Comparison of ENCODE assay signal across 18 mouse cellular contexts in the genomic region with DNA sequence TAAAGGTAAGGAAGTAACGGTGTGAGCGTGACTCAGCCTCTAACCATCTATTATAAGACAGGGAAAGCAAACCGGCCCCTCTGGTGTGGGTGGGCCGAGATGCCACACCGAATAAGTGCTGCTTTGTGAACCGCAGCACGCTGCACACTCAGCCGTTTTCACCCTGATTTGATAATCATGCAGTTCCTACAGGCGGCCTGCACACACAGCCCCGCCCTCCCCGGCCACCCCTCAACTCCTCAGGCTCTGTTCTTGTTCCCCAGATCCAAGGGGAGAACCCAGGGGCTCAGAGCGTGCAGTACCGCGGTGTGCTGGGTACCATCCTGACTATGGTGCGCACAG. TPM values are rescaled to one million over a fixed set of nuclear protein-coding genes. Genes with fewer than 3 reads are reported as not detected.
DNase-seq lines count a peak whose midpoint lies in the region; ATAC-seq and TF ChIP-seq lines count a peak whose summit lies in the region.
"Had no signal": no experiment of that assay in that cellular context is flagged by ENCODE, and none has a peak within 500 bp of the region (broad histone marks: within the 10 kb centered on the region; RNA-seq: fewer than 3 reads in every experiment).

No protein-coding gene starts in this region.

- peak; percentile 79 for ATAC-seq in kidney, postnatal 0 days (replicated peaks; ENCODE audit: low FRiP score, low read depth)
- 0 out of 2 replicates have a peak, but pooled peaks have one; percentile 39 for ATAC-seq in liver, embryonic 12.5 days
- ATAC-seq in forebrain, embryonic 14.5 days: no peak
- ATAC-seq: intestine, postnatal 0 days had no signal

- no peak overlapping the region; the same call in 1 of the 2 replicates for H3K4me2 ChIP-seq in kidney, postnatal 0 days (ENCODE audit: low read length)
- no peak overlapping the region for H3K4me2 ChIP-seq in liver, embryonic 12.5 days
- H3K4me2 ChIP-seq in forebrain, embryonic 14.5 days (ENCODE audit: low read length): no peak overlapping the region
- H3K4me2 ChIP-seq: embryonic facial prominence, embryonic 13.5 days; forebrain, embryonic 12.5 days; limb, embryonic 12.5 days; lung, embryonic 14.5 days had no signal

- no peaks in the 10 kb centered on the region for H3K4me1 ChIP-seq in kidney, postnatal 0 days (replicated peaks; ENCODE audit: insufficient read depth, low read length)
- peaks cover 0 to 6% of the 10 kb centered on the region in 2 experiments; a peak in 1 of 4 replicates for H3K4me1 ChIP-seq in ES-E14 (ENCODE audit: control insufficient read depth in 2 of 2, insufficient read depth in 2 of 2, low read length in 2 of 2, poor library complexity in 1 of 2)
- H3K4me1 ChIP-seq in liver, embryonic 12.5 days: peaks cover 32% of the 10 kb centered on the region
- no peaks in the 10 kb centered on the region for H3K4me1 ChIP-seq in forebrain, embryonic 14.5 days (ENCODE audit: control insufficient read depth, insufficient read depth, low read length)
- H3K4me1 ChIP-seq: forebrain, embryonic 12.5 days; limb, embryonic 12.5 days had no signal

- no peak overlapping the region for H3K4me3 ChIP-seq in kidney, postnatal 0 days (replicated peaks; ENCODE audit: low read depth, low read length)
- peak overlapping the region; percentile 4 to 36; a peak in 3 of 4 replicates for H3K4me3 ChIP-seq in ES-E14 (ENCODE audit: insufficient read depth in 1 of 2, low read depth in 1 of 2, low read length in 2 of 2, poor library complexity in 1 of 2, severe bottlenecking in 1 of 2)
- no peak overlapping the region for H3K4me3 ChIP-seq in liver, embryonic 12.5 days
- H3K4me3 ChIP-seq in forebrain, embryonic 14.5 days (ENCODE audit: low read depth, low read length): no peak overlapping the region
- H3K4me3 ChIP-seq: embryonic facial prominence, embryonic 13.5 days; forebrain, embryonic 12.5 days; limb, embryonic 12.5 days; megakaryocyte, embryonic 14.5 days; myocyte had no signal

- peak; percentile 52 to 53 for DNase-seq in cerebellum, postnatal 10 days
- no peak for DNase-seq in cerebellum, adult 11 months
- peak; percentile 31 for DNase-seq in kidney, postnatal 0 days (ENCODE audit: low spot score)
- DNase-seq in kidney, adult 11 months: no peak
- no peak for DNase-seq in ES-E14 (ENCODE audit: low read depth, low spot score)
- DNase-seq in adrenal gland, postnatal 25 days: no peak
- DNase-seq in forebrain, embryonic 14.5 days (ENCODE audit: low spot score): no peak
- DNase-seq: adrenal gland, postnatal 36 days; lung, embryonic 14.5 days; thymus, postnatal 36 days had no signal

- no peaks in the 10 kb centered on the region for H3K27me3 ChIP-seq in kidney, postnatal 0 days (ENCODE audit: insufficient read depth, low read length)
- peaks cover 7% of the 10 kb centered on the region; the same call in 1 of the 2 replicates for H3K27me3 ChIP-seq in liver, embryonic 12.5 days (replicated peaks)
- no peaks in the 10 kb centered on the region for H3K27me3 ChIP-seq in forebrain, embryonic 14.5 days (replicated peaks; ENCODE audit: control insufficient read depth, insufficient read depth, low read length)
- H3K27me3 ChIP-seq: embryonic facial prominence, embryonic 13.5 days; forebrain, embryonic 12.5 days; limb, embryonic 12.5 days had no signal

- H3K9ac ChIP-seq in kidney, postnatal 0 days (ENCODE audit: low read depth, low read length): 0 out of 2 replicates have a peak overlapping the region, but pooled peaks have one; percentile 13
- H3K9ac ChIP-seq in ES-E14 (ENCODE audit: insufficient read depth, low read depth, low read length, poor library complexity, severe bottlenecking): 0 out of 2 replicates have a peak overlapping the region, but pooled peaks have one; percentile 0
- H3K9ac ChIP-seq in liver, embryonic 12.5 days: no peak overlapping the region
- no peak overlapping the region for H3K9ac ChIP-seq in forebrain, embryonic 14.5 days (ENCODE audit: low read length)
- H3K9ac ChIP-seq: embryonic facial prominence, embryonic 13.5 days; forebrain, embryonic 12.5 days; limb, embryonic 12.5 days; lung, embryonic 14.5 days had no signal

- no peak for TF ChIP-seq CTCF in kidney, postnatal 0 days (IDR thresholded peaks at IDR 0.05; ENCODE audit: low read depth)

- H3K36me3 ChIP-seq in kidney, postnatal 0 days (ENCODE audit: insufficient read depth, low read length): no peaks in the 10 kb centered on the region
- H3K36me3 ChIP-seq in ES-E14 (ENCODE audit: control insufficient read depth, insufficient read depth, low read length, poor library complexity, severe bottlenecking): no peaks in the 10 kb centered on the region
- H3K36me3 ChIP-seq in liver, embryonic 12.5 days: no peaks in the 10 kb centered on the region
- H3K36me3 ChIP-seq in forebrain, embryonic 14.5 days (ENCODE audit: control insufficient read depth, insufficient read depth, low read length): no peaks in the 10 kb centered on the region
- H3K36me3 ChIP-seq: embryonic facial prominence, embryonic 13.5 days; forebrain, embryonic 12.5 days; limb, embryonic 12.5 days had no signal

- H3K9me3 ChIP-seq in kidney, postnatal 0 days (replicated peaks; ENCODE audit: low read length): no peaks in the 10 kb centered on the region
- no peaks in the 10 kb centered on the region for H3K9me3 ChIP-seq in ES-E14 (ENCODE audit: control insufficient read depth, insufficient read depth, low read depth, low read length)
- no peaks in the 10 kb centered on the region for H3K9me3 ChIP-seq in liver, embryonic 12.5 days (replicated peaks)
- H3K9me3 ChIP-seq in forebrain, embryonic 14.5 days (replicated peaks; ENCODE audit: control insufficient read depth, low read length): no peaks in the 10 kb centered on the region
- H3K9me3 ChIP-seq: embryonic facial prominence, embryonic 13.5 days; forebrain, embryonic 12.5 days; limb, embryonic 12.5 days; megakaryocyte, embryonic 14.5 days had no signal

- no peak overlapping the region for H3K27ac ChIP-seq in kidney, postnatal 0 days
- H3K27ac ChIP-seq in ES-E14 (ENCODE audit: insufficient read depth, low read depth, low read length, poor library complexity, severe bottlenecking): no peak overlapping the region
- H3K27ac ChIP-seq in liver, embryonic 12.5 days: no peak overlapping the region
- no peak overlapping the region for H3K27ac ChIP-seq in forebrain, embryonic 14.5 days (ENCODE audit: low read depth, low read length)
- H3K27ac ChIP-seq: embryonic facial prominence, embryonic 13.5 days; forebrain, embryonic 12.5 days; limb, embryonic 12.5 days had no signal

- in situ Hi-C loops in ES-E14 (cut with MboI; ENCODE audit: low sequenced_read_pairs in 2 of 2, unreplicated experiment in 2 of 2): no loop called here

- WGBS in kidney, postnatal 0 days: 51% methylated on average over 15 of the region's 15 CpGs
- WGBS in liver, embryonic 12.5 days (ENCODE audit: insufficient replicate concordance): 46% methylated on average over 15 of the region's 15 CpGs
- 80% methylated on average over 15 of the region's 15 CpGs for WGBS in forebrain, embryonic 14.5 days

TF ChIP-seq in ES-E14, 5 proteins besides CTCF, POLR2A, EP300 and RAD21:
- no peak for TF ChIP-seq ZC3H11A (IDR thresholded peaks at IDR 0.05; ENCODE audit: borderline replicate concordance, low read depth, low read length)
- no peak for TF ChIP-seq ZNF384 (IDR thresholded peaks at IDR 0.05; ENCODE audit: low read depth, low read length)
- no peak for TF ChIP-seq CHD2 (IDR thresholded peaks at IDR 0.05; ENCODE audit: low read depth, low read length)
- no peak for TF ChIP-seq HCFC1 (IDR thresholded peaks at IDR 0.05; ENCODE audit: borderline replicate concordance, insufficient read depth, low read length)
- no peak for TF ChIP-seq MAFK (IDR thresholded peaks at IDR 0.05; ENCODE audit: insufficient read depth, low read depth, low read length)

RNA-seq across cellular contexts. Expression of a gene that starts 7.0 kb away (rescaled TPM):
- 0.05 and 0.13 TPM in 2 replicates for polyA plus RNA-seq in kidney, postnatal 0 days (2015; fragmentation: Nextera tagmentation; extraction: Ambion mirVana)
- not detected in 2 replicates for total RNA-seq in ES-E14 (2012; rRNA removed)
- 0.10 TPM in 1 of 2 replicates, not detected in the other for polyA plus RNA-seq in liver, embryonic 12.5 days (2016; fragmentation: Nextera tagmentation; extraction: Ambion mirVana)
- 24.6 and 30.5 TPM in 2 replicates for total RNA-seq in adrenal gland, postnatal 25 days (2021)
- not detected in 2 replicates for polyA plus RNA-seq in forebrain, embryonic 14.5 days (2014; fragmentation: Nextera tagmentation; extraction: Ambion mirVana)
- polyA plus RNA-seq: embryonic facial prominence, embryonic 13.5 days; forebrain, embryonic 12.5 days; intestine, postnatal 0 days; limb, embryonic 12.5 days; lung, embryonic 14.5 days had no signal

RNA-seq across cellular contexts. Expression of a gene that starts 13.3 kb away (rescaled TPM):
- 274 and 319 TPM in 2 replicates for polyA plus RNA-seq in kidney, postnatal 0 days (2015; fragmentation: Nextera tagmentation; extraction: Ambion mirVana)
- 46.9 and 52.7 TPM in 2 replicates for total RNA-seq in ES-E14 (2012; rRNA removed)
- 814 and 842 TPM in 2 replicates for polyA plus RNA-seq in liver, embryonic 12.5 days (2016; fragmentation: Nextera tagmentation; extraction: Ambion mirVana)
- total RNA-seq in adrenal gland, postnatal 25 days (2021): 142 and 190 TPM in 2 replicates
- polyA plus RNA-seq in forebrain, embryonic 14.5 days (2014; fragmentation: Nextera tagmentation; extraction: Ambion mirVana): 42.5 and 55.0 TPM in 2 replicates

RNA-seq across cellular contexts. Expression of a gene that starts 35.0 kb away (rescaled TPM):
- polyA plus RNA-seq in kidney, postnatal 0 days (2015; fragmentation: Nextera tagmentation; extraction: Ambion mirVana): 0.15 and 0.18 TPM in 2 replicates
- 2.5 and 2.8 TPM in 2 replicates for total RNA-seq in ES-E14 (2012; rRNA removed)
- polyA plus RNA-seq in liver, embryonic 12.5 days (2016; fragmentation: Nextera tagmentation; extraction: Ambion mirVana): 2.5 TPM in 2 replicates
- total RNA-seq in adrenal gland, postnatal 25 days (2021): not detected in 2 replicates
- polyA plus RNA-seq in forebrain, embryonic 14.5 days (2014; fragmentation: Nextera tagmentation; extraction: Ambion mirVana): 4.6 and 5.0 TPM in 2 replicates
- total RNA-seq: heart, postnatal 25 days had no signal

RNA-seq across cellular contexts. Expression of a gene that starts 57.1 kb away (rescaled TPM):
- polyA plus RNA-seq in kidney, postnatal 0 days (2015; fragmentation: Nextera tagmentation; extraction: Ambion mirVana): 21.7 and 21.9 TPM in 2 replicates
- total RNA-seq in ES-E14 (2012; rRNA removed): 11.3 and 14.6 TPM in 2 replicates
- 15.1 and 18.1 TPM in 2 replicates for polyA plus RNA-seq in liver, embryonic 12.5 days (2016; fragmentation: Nextera tagmentation; extraction: Ambion mirVana)
- total RNA-seq in adrenal gland, postnatal 25 days (2021): 11.5 and 11.7 TPM in 2 replicates
- polyA plus RNA-seq in forebrain, embryonic 14.5 days (2014; fragmentation: Nextera tagmentation; extraction: Ambion mirVana): 13.7 and 19.0 TPM in 2 replicates

Comparison
In these comparisons a context has a peak if more than half of its experiments do, and no peak if none do; other contexts are left out.
1. DNase-seq: peak in cerebellum, postnatal 10 days (2 of 2) and kidney, postnatal 0 days (single experiment); none in cerebellum, adult 11 months (single experiment), kidney, adult 11 months (single experiment), ES-E14 (single experiment), adrenal gland, postnatal 25 days (single experiment) and forebrain, embryonic 14.5 days (single experiment).
2. H3K4me3 ChIP-seq: peak in ES-E14 (2 of 2); none in kidney, postnatal 0 days (single experiment), liver, embryonic 12.5 days (single experiment) and forebrain, embryonic 14.5 days (single experiment).
3. H3K9ac ChIP-seq: peak in kidney, postnatal 0 days (single experiment) and ES-E14 (single experiment); none in liver, embryonic 12.5 days (single experiment) and forebrain, embryonic 14.5 days (single experiment).